Mouse (Mus musculus): ENCODE measurements around the gene Col9a3. TPM values are rescaled to one million over a fixed set of nuclear protein-coding genes. Genes with fewer than 3 reads are reported as not detected.

Gene Col9a3
- polyA plus RNA-seq, 1 experiment from 2014 or later = 6.2 TPM

DNA sequence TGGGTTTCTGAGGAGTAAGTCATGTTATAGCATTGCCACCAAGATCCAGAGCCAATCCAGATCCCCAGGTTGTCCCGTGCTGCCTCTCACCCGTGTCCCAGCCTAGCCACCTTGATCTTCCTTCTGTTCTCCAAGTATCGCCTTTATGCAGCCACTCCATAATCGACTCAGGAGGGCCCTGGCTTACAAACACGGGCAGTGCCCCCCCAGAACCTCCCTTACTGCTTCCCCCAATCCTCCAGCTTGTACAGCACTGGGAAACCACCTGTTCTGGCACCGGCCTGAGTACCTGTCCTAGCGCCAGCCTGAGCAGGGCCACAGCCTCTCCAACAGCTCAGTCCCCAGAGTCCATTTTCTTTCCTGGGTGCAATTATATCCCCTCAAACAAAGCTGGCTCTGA is 57.1 kb downstream of the Col9a3 start:
- Histone ChIP-seq H3K9ac (ENCODE audit: low read depth, low read length) (no peak overlapping the region), H3K27me3 (replicated peaks; ENCODE audit: control insufficient read depth, insufficient read depth, low read length) (no peaks in the 10 kb centered on the region), H3K27ac (ENCODE audit: low read length) (no peak overlapping the region), H3K4me3 (ENCODE audit: low read length) (no peak overlapping the region), H3K4me2 (ENCODE audit: low read depth, low read length) (no peak overlapping the region), H3K9me3 (ENCODE audit: control insufficient read depth, low read length) (no peaks in the 10 kb centered on the region), H3K4me1 (ENCODE audit: control insufficient read depth, insufficient read depth, low read length) (no peaks in the 10 kb centered on the region), H3K36me3 (ENCODE audit: control insufficient read depth, insufficient read depth, low read length) (no peaks in the 10 kb centered on the region)
- 81% methylated on average over 7 of the region's 7 CpGs for WGBS
- ATAC-seq = no peak

DNA sequence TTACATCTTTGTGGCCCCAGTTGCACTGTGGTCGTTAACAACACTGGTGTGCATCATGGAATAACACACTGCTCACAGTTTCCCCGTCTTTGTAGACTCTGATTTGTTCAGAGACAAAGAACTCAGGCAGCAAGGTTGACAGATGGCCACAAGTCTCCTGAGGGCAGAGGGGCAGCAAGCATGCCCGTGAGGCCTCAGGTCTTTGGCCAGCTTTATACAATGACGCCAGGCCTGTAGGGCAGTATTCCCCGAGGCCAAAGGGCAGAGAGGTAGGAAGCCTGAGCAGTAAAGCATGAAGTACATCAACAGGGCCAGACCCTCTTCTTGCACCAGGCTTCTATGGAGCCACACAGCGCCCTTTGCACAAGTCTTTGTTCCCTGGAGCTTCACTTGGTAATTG is 57.6 kb downstream of the Col9a3 start:
- WGBS = 63% methylated on average over 6 of the region's 6 CpGs
- H3K4me2 ChIP-seq (ENCODE audit: low read depth, low read length) = no peak overlapping the region

DNA sequence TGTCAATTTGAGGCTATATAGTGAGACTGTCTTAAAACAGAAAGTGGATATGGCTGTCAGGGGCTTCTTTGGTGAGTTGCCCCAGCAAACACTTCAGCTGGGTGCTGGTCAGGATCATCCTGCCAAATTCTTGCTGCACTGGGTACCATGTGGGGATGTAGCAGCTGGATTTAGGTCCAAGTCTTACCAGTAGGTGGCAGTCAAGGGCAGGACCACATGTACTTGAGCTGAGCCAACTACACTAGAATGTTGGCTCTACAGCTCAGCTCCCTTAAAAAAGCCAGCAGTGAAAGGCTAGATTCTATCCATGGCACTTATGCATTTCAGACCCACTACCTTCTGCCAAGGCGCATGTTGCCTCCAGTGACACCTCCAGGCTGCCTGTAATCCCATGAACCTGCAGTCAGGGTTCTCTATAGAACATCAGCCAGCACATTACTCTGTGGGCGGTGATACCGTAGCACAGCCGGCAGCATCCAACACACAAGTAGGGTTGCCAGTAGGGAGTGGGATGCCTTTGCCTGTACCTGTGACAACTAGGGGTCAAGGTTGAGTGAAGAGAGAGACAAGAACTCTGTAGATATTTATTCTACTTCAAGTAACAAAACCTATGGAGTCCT is 59.9 kb downstream of the Col9a3 start:
- H3K36me3 ChIP-seq (ENCODE audit: control insufficient read depth, insufficient read depth, low read length) = peaks cover 7% of the 10 kb centered on the region; the same call in 1 of the 2 replicates
- H3K4me1 ChIP-seq (ENCODE audit: control insufficient read depth, insufficient read depth, low read length) = no peaks in the 10 kb centered on the region
- H3K27me3 ChIP-seq (replicated peaks; ENCODE audit: control insufficient read depth, insufficient read depth, low read length) = no peaks in the 10 kb centered on the region
- no peak overlapping the region for H3K4me3 ChIP-seq (ENCODE audit: low read length)
- H3K9ac ChIP-seq (ENCODE audit: low read depth, low read length) = no peak overlapping the region
- ATAC-seq = peak; percentile 71; the same call in 1 of the 2 replicates
- H3K4me2 ChIP-seq (ENCODE audit: low read depth, low read length) = no peak overlapping the region
- H3K27ac ChIP-seq (ENCODE audit: low read length) = no peak overlapping the region
- 77% methylated on average over 4 of the region's 4 CpGs for WGBS
- H3K9me3 ChIP-seq (ENCODE audit: control insufficient read depth, low read length) = no peaks in the 10 kb centered on the region

More for the DNA sequence above, 57.6 kb downstream of the Col9a3 start:
- H3K9ac ChIP-seq (ENCODE audit: low read depth, low read length) = no peak overlapping the region
- no peaks in the 10 kb centered on the region for H3K27me3 ChIP-seq (replicated peaks; ENCODE audit: control insufficient read depth, insufficient read depth, low read length)
- H3K4me3 ChIP-seq (ENCODE audit: low read length) = no peak overlapping the region
- no peaks in the 10 kb centered on the region for H3K36me3 ChIP-seq (ENCODE audit: control insufficient read depth, insufficient read depth, low read length)
- no peaks in the 10 kb centered on the region for H3K9me3 ChIP-seq (ENCODE audit: control insufficient read depth, low read length)
- no peak for ATAC-seq
- H3K27ac ChIP-seq (ENCODE audit: low read length) = no peak overlapping the region
- H3K4me1 ChIP-seq (ENCODE audit: control insufficient read depth, insufficient read depth, low read length) = no peaks in the 10 kb centered on the region

DNA sequence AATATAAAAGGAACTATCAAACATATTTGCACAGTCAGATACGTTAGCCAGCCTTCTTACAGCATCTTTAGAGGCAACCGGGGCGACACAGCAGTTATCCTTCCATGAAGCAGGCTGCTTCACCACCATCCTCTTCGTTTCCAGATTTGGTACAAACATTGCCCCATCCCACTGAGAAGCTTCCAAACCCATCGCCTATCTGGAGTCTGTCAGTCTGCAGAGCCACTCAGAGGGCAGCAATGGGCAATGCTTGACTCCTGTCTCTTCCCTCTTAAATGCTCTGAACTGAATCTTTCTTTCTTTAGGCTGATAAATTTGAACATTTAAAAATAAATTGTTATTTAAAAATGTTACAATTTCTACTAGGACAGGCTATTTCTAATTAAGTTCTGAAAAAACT is 60.8 kb downstream of the Col9a3 start:
- Histone ChIP-seq H3K9ac (ENCODE audit: low read depth, low read length) (no peak overlapping the region), H3K9me3 (ENCODE audit: control insufficient read depth, low read length) (no peaks in the 10 kb centered on the region), H3K4me3 (ENCODE audit: low read length) (no peak overlapping the region), H3K27ac (ENCODE audit: low read length) (no peak overlapping the region), H3K36me3 (ENCODE audit: control insufficient read depth, insufficient read depth, low read length) (peaks cover 7% of the 10 kb centered on the region; the same call in 1 of the 2 replicates), H3K4me1 (ENCODE audit: control insufficient read depth, insufficient read depth, low read length) (no peaks in the 10 kb centered on the region), H3K27me3 (replicated peaks; ENCODE audit: control insufficient read depth, insufficient read depth, low read length) (no peaks in the 10 kb centered on the region), H3K4me2 (ENCODE audit: low read depth, low read length) (no peak overlapping the region)
- ATAC-seq = no peak
- WGBS = 89% methylated on average over 5 of the region's 5 CpGs

DNA sequence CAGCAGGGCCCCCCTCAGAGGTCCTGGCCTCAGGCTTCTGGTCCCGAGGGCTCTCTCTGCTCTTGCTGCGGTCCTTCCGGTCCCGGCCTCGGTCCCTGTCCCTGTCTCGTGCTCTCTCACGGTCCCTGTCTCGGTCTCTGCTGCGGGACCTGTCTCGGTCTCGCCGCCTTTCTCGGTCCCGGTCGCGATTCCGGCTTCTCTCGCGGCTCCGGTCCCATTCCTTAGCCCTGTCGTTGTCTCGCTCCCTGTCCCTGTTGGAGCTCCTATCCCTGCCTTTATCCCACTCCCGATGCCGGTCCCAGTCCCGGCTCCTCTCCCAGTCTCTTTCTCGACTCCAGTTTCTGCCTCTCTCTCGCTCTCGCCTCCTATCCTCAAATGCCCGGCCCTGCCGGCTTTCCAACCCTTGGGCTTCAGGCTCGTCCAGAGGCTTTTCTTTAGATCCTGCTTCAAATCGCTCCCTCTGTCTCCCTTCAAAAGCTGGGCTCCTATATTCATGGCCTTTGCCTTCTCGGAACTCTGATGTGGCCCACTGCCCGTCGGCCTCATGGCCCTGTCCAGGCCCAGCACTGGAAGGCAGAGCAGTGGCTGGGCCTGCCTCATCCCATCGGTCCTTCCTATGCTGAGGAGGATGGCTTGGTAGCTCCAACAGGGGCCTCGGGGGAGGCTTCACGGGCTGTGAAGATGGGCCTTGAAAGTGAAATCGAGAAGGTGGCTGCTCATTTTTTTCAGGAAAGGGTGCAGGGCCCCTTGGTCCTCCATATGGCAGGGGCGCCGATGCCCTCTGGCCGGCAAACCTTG is 62.0 kb downstream of the Col9a3 start:
- WGBS = 40% methylated on average over 42 of the region's 42 CpGs
- Histone ChIP-seq H3K36me3 (ENCODE audit: control insufficient read depth, insufficient read depth, low read length) (peaks cover 7% of the 10 kb centered on the region; the same call in 1 of the 2 replicates), H3K9me3 (ENCODE audit: control insufficient read depth, low read length) (no peaks in the 10 kb centered on the region), H3K4me2 (ENCODE audit: low read depth, low read length) (peak overlapping the region; percentile 6; the same call in 1 of the 2 replicates), H3K4me3 (ENCODE audit: low read length) (no peak overlapping the region), H3K27me3 (replicated peaks; ENCODE audit: control insufficient read depth, insufficient read depth, low read length) (no peaks in the 10 kb centered on the region), H3K27ac (ENCODE audit: low read length) (no peak overlapping the region), H3K9ac (ENCODE audit: low read depth, low read length) (no peak overlapping the region; the same call in 1 of the 2 replicates), H3K4me1 (ENCODE audit: control insufficient read depth, insufficient read depth, low read length) (no peaks in the 10 kb centered on the region)
- ATAC-seq = peak; percentile 34; the same call in 1 of the 2 replicates

DNA sequence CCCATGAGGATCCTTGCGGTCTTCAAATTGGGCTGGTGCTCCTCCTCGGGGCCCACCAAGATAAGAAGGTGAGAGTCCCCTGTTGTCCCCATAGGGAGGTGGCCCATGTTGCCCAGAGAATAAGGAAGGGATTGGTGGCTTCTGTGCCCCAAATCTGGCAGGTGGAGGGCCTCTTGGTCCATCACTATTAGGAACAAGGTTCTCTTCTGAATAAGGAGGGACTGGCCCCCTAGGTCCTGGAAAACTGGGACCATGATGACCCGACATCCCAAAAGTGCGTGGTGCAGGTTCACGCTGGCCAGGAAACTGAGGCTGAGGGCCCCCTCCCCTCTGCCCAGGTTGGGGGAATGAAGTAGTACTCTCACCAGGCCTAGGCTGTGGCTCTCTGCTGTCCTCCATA is 62.9 kb downstream of the Col9a3 start:
- Histone ChIP-seq H3K9ac (ENCODE audit: low read depth, low read length) (no peak overlapping the region), H3K36me3 (ENCODE audit: control insufficient read depth, insufficient read depth, low read length) (peaks cover 12% of the 10 kb centered on the region; the same call in 1 of the 2 replicates), H3K27me3 (replicated peaks; ENCODE audit: control insufficient read depth, insufficient read depth, low read length) (no peaks in the 10 kb centered on the region), H3K4me1 (ENCODE audit: control insufficient read depth, insufficient read depth, low read length) (no peaks in the 10 kb centered on the region), H3K27ac (ENCODE audit: low read length) (no peak overlapping the region), H3K4me2 (ENCODE audit: low read depth, low read length) (no peak overlapping the region), H3K4me3 (ENCODE audit: low read length) (no peak overlapping the region), H3K9me3 (ENCODE audit: control insufficient read depth, low read length) (no peaks in the 10 kb centered on the region)
- 93% methylated on average over 5 of the region's 5 CpGs for WGBS
- ATAC-seq = no peak

DNA sequence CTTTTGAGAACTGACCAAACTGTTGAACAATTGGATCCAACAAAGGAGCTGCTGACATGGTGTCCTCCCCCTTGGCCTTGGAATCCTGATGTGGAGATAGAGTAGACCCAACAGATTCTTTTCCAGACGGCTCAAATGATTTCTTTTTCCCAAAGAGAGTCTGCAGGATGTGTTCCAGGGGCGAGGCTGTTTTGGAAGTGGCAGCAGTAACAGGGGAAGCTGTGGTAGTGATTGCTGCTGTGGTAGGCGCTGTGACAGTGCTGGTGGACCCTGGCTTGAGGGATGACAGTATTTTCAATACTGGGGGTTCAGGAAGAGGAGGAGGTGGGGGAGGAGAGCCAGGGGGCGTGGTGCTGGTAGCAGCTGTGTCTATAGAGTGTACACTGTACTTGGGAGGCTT is 64.4 kb downstream of the Col9a3 start:
- no peaks in the 10 kb centered on the region for H3K9me3 ChIP-seq (ENCODE audit: control insufficient read depth, low read length)

More for the DNA sequence above, 64.4 kb downstream of the Col9a3 start:
- H3K4me3 ChIP-seq (ENCODE audit: low read length) = no peak overlapping the region
- no peaks in the 10 kb centered on the region for H3K27me3 ChIP-seq (replicated peaks; ENCODE audit: control insufficient read depth, insufficient read depth, low read length)
- H3K4me2 ChIP-seq (ENCODE audit: low read depth, low read length) = no peak overlapping the region
- WGBS = 83% methylated on average over 4 of the region's 4 CpGs
- ATAC-seq = no peak
- H3K9ac ChIP-seq (ENCODE audit: low read depth, low read length) = no peak overlapping the region
- peaks cover 12% of the 10 kb centered on the region; the same call in 1 of the 2 replicates for H3K36me3 ChIP-seq (ENCODE audit: control insufficient read depth, insufficient read depth, low read length)
- H3K27ac ChIP-seq (ENCODE audit: low read length) = no peak overlapping the region
- H3K4me1 ChIP-seq (ENCODE audit: control insufficient read depth, insufficient read depth, low read length) = no peaks in the 10 kb centered on the region

Other genes with a start within 250 kb of the Col9a3 start
- gene Slco4a1, start 141.5 kb upstream of the Col9a3 start, polyA plus RNA-seq (2015; fragmentation: Nextera tagmentation; extraction: Ambion mirVana) = 2.2 TPM in 2 replicates
- 1.9 and 2.1 TPM in 2 replicates for gene Ntsr1, start 97.8 kb upstream of the Col9a3 start, polyA plus RNA-seq (2015; fragmentation: Nextera tagmentation; extraction: Ambion mirVana)
- 19.0 and 20.9 TPM in 2 replicates for gene Mrgbp, start 16.5 kb upstream of the Col9a3 start, polyA plus RNA-seq (2015; fragmentation: Nextera tagmentation; extraction: Ambion mirVana)
- gene Ogfr, start 8.5 kb upstream of the Col9a3 start, polyA plus RNA-seq (2015; fragmentation: Nextera tagmentation; extraction: Ambion mirVana) = 36.6 and 37.5 TPM in 2 replicates
- gene Tcfl5, start 44.9 kb downstream of the Col9a3 start, polyA plus RNA-seq (2015; fragmentation: Nextera tagmentation; extraction: Ambion mirVana) = 0.10 and 0.12 TPM in 2 replicates
- gene Dido1, start 112.2 kb downstream of the Col9a3 start, polyA plus RNA-seq (2015; fragmentation: Nextera tagmentation; extraction: Ambion mirVana) = 16.6 and 17.0 TPM in 2 replicates
- gene Gid8, start 112.3 kb downstream of the Col9a3 start, polyA plus RNA-seq (2015; fragmentation: Nextera tagmentation; extraction: Ambion mirVana) = 51.1 and 54.4 TPM in 2 replicates
- gene Slc17a9, start 127.5 kb downstream of the Col9a3 start, polyA plus RNA-seq (2015; fragmentation: Nextera tagmentation; extraction: Ambion mirVana) = 5.4 and 6.3 TPM in 2 replicates
- gene Bhlhe23, start 179.1 kb downstream of the Col9a3 start, polyA plus RNA-seq (2015; fragmentation: Nextera tagmentation; extraction: Ambion mirVana) = not detected in 2 replicates